Mouse (Mus musculus): ENCODE measurements around the gene Fgfr2. TPM values are rescaled to one million over a fixed set of nuclear protein-coding genes. Genes with fewer than 3 reads are reported as not detected.
A peak's percentile ranks its signal among the peaks of the same experiment; 100 is the strongest.
"Not testable (repeated sequence)": the region's sequence is repeated elsewhere in the genome, so short reads cannot be mapped to it uniquely, and the experiment has no call there.

The Fgfr2 gene
- total RNA-seq, 1 experiment from 2014 or later = not detected

GRCm38 (mm10) chr7:132682901-132683300 lies 440.2 kb downstream of the Fgfr2 start:
- ATAC-seq (replicated peaks in 1 of 2; ENCODE audit: insufficient read depth in 1 of 2, low FRiP score in 2 of 2, low TSS enrichment in 1 of 2, low read depth in 1 of 2, poor library complexity in 2 of 2, severe bottlenecking in 2 of 2) = no peak

GRCm38 (mm10) chr7:132682336-132682735 lies 440.8 kb downstream of the Fgfr2 start:
- no peak for ATAC-seq (replicated peaks in 1 of 2; ENCODE audit: insufficient read depth in 1 of 2, low FRiP score in 2 of 2, low TSS enrichment in 1 of 2, low read depth in 1 of 2, poor library complexity in 2 of 2, severe bottlenecking in 2 of 2)

GRCm38 (mm10) chr7:132681831-132682230 lies 441.3 kb downstream of the Fgfr2 start:
- ATAC-seq (replicated peaks in 1 of 2; ENCODE audit: insufficient read depth in 1 of 2, low FRiP score in 2 of 2, low TSS enrichment in 1 of 2, low read depth in 1 of 2, poor library complexity in 2 of 2, severe bottlenecking in 2 of 2) = no peak

GRCm38 (mm10) chr7:132681296-132681695 lies 441.9 kb downstream of the Fgfr2 start:
- ATAC-seq (replicated peaks in 1 of 2; ENCODE audit: insufficient read depth in 1 of 2, low FRiP score in 2 of 2, low TSS enrichment in 1 of 2, low read depth in 1 of 2, poor library complexity in 2 of 2, severe bottlenecking in 2 of 2) = no peak

GRCm38 (mm10) chr7:132679549-132679948 lies 443.6 kb downstream of the Fgfr2 start:
- no peak for ATAC-seq (replicated peaks in 1 of 2; ENCODE audit: insufficient read depth in 1 of 2, low FRiP score in 2 of 2, low TSS enrichment in 1 of 2, low read depth in 1 of 2, poor library complexity in 2 of 2, severe bottlenecking in 2 of 2)

- ATAC-seq (replicated peaks in 1 of 2; ENCODE audit: insufficient read depth in 1 of 2, low FRiP score in 2 of 2, low TSS enrichment in 1 of 2, low read depth in 1 of 2, poor library complexity in 2 of 2, severe bottlenecking in 2 of 2) = no peak
Observed at GRCm38 (mm10) chr7:132679117-132679516, 444.0 kb downstream of the Fgfr2 start.

GRCm38 (mm10) chr7:132675922-132676321 lies 447.2 kb downstream of the Fgfr2 start:
- no peak for ATAC-seq (replicated peaks in 1 of 2; ENCODE audit: insufficient read depth in 1 of 2, low FRiP score in 2 of 2, low TSS enrichment in 1 of 2, low read depth in 1 of 2, poor library complexity in 2 of 2, severe bottlenecking in 2 of 2)

GRCm38 (mm10) chr7:132673931-132674755 lies 449.0 kb downstream of the Fgfr2 start:
- ATAC-seq (replicated peaks in 1 of 2; ENCODE audit: insufficient read depth in 1 of 2, low FRiP score in 2 of 2, low TSS enrichment in 1 of 2, low read depth in 1 of 2, poor library complexity in 2 of 2, severe bottlenecking in 2 of 2) = no peak

- peak; percentile 73 to 82 for ATAC-seq (replicated peaks in 1 of 2; ENCODE audit: insufficient read depth in 1 of 2, low FRiP score in 2 of 2, low TSS enrichment in 1 of 2, low read depth in 1 of 2, poor library complexity in 2 of 2, severe bottlenecking in 2 of 2)
Observed at GRCm38 (mm10) chr7:132672481-132672959, 450.6 kb downstream of the Fgfr2 start.

- ATAC-seq (replicated peaks in 1 of 2; ENCODE audit: insufficient read depth in 1 of 2, low FRiP score in 2 of 2, low TSS enrichment in 1 of 2, low read depth in 1 of 2, poor library complexity in 2 of 2, severe bottlenecking in 2 of 2) = no peak
Observed at GRCm38 (mm10) chr7:132670863-132671165, 452.3 kb downstream of the Fgfr2 start.

- no peak for ATAC-seq (replicated peaks in 1 of 2; ENCODE audit: insufficient read depth in 1 of 2, low FRiP score in 2 of 2, low TSS enrichment in 1 of 2, low read depth in 1 of 2, poor library complexity in 2 of 2, severe bottlenecking in 2 of 2)
Observed at GRCm38 (mm10) chr7:132669999-132670862, 452.9 kb downstream of the Fgfr2 start.

- ATAC-seq (replicated peaks in 1 of 2; ENCODE audit: insufficient read depth in 1 of 2, low FRiP score in 2 of 2, low TSS enrichment in 1 of 2, low read depth in 1 of 2, poor library complexity in 2 of 2, severe bottlenecking in 2 of 2) = no peak
Observed at GRCm38 (mm10) chr7:132668604-132669003, 454.5 kb downstream of the Fgfr2 start.

GRCm38 (mm10) chr7:132666516-132666915 lies 456.6 kb downstream of the Fgfr2 start:
- no peak for ATAC-seq (replicated peaks in 1 of 2; ENCODE audit: insufficient read depth in 1 of 2, low FRiP score in 2 of 2, low TSS enrichment in 1 of 2, low read depth in 1 of 2, poor library complexity in 2 of 2, severe bottlenecking in 2 of 2)

GRCm38 (mm10) chr7:132665664-132666382 lies 457.3 kb downstream of the Fgfr2 start:
- no peak for ATAC-seq (replicated peaks in 1 of 2; ENCODE audit: insufficient read depth in 1 of 2, low FRiP score in 2 of 2, low TSS enrichment in 1 of 2, low read depth in 1 of 2, poor library complexity in 2 of 2, severe bottlenecking in 2 of 2)

GRCm38 (mm10) chr7:132664815-132665214 lies 458.3 kb downstream of the Fgfr2 start:
- ATAC-seq (replicated peaks in 1 of 2; ENCODE audit: insufficient read depth in 1 of 2, low FRiP score in 2 of 2, low TSS enrichment in 1 of 2, low read depth in 1 of 2, poor library complexity in 2 of 2, severe bottlenecking in 2 of 2) = no peak

GRCm38 (mm10) chr7:132662831-132663230 lies 460.3 kb downstream of the Fgfr2 start:
- not testable (repeated sequence) for ATAC-seq (replicated peaks in 1 of 2; ENCODE audit: insufficient read depth in 1 of 2, low FRiP score in 2 of 2, low TSS enrichment in 1 of 2, low read depth in 1 of 2, poor library complexity in 2 of 2, severe bottlenecking in 2 of 2)

- 0 out of 4 replicates have a peak, but pooled peaks have one; percentile 18 to 30 for ATAC-seq (replicated peaks in 1 of 2; ENCODE audit: insufficient read depth in 1 of 2, low FRiP score in 2 of 2, low TSS enrichment in 1 of 2, low read depth in 1 of 2, poor library complexity in 2 of 2, severe bottlenecking in 2 of 2)
Observed at GRCm38 (mm10) chr7:132659633-132660032, 463.5 kb downstream of the Fgfr2 start.

GRCm38 (mm10) chr7:132658688-132659087 lies 464.5 kb downstream of the Fgfr2 start:
- no peak for ATAC-seq (replicated peaks in 1 of 2; ENCODE audit: insufficient read depth in 1 of 2, low FRiP score in 2 of 2, low TSS enrichment in 1 of 2, low read depth in 1 of 2, poor library complexity in 2 of 2, severe bottlenecking in 2 of 2)

Measured in hematopoietic stem cell, adult 5-6 weeks (primary cell).